Mouse (Mus musculus): ENCODE data around the gene Klc3.

DNA sequence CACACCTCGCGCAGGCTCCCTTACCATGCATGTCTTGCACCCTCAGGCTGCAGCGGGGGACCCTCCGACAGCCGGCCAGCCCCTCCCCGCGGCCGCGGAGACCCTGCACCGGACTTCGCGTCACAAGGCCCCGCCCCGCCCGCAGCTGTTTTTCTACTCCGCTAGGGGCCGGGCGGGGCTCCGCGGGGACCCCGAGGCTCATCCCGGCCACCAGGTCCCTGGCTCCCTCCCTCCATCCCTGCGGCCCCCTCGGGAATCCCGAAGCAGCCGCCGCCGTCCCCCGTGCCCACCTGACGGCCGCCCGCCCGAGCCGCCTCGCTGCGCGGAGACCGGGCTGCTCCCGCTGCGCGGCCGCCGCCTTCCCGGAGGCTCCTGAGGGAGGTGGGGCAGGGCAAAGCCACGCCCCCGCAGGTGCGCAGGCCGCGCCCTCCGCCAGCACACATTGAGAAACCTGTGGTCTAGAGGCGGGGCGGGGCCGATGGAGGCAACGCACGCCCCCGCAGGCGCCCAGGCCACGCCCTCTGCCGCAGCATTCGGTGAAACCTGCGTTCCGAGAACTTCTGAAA lies at the start of gene Klc3:
- TF ChIP-seq CTCF (IDR thresholded peaks at IDR 0.05; ENCODE audit: insufficient read depth, low read length): no peak
- no peak for TF ChIP-seq POLR2A (IDR thresholded peaks at IDR 0.05; ENCODE audit: borderline replicate concordance, extremely low read depth, low read depth, low read length)
